ENCODE assay signal across 8 mouse cellular contexts in genomic region chr4:63417318-63417957, GRCm38 (mm10). TPM values are rescaled to one million over a fixed set of nuclear protein-coding genes. Genes with fewer than 3 reads are reported as not detected.
A peak's percentile ranks its signal among the peaks of the same experiment; 100 is the strongest.
DNase-seq lines count a peak whose midpoint lies in the region; TF ChIP-seq lines count a peak whose summit lies in the region.

No protein-coding gene starts in this region.

- TF ChIP-seq RAD21 in CH12.LX (IDR thresholded peaks at IDR 0.05; ENCODE audit: low read depth, low read length): peak; percentile 96

- peak; percentile 56 to 91 for TF ChIP-seq CTCF in CH12.LX (conservative IDR thresholded peaks at IDR 0.05 in 1 of 2, IDR thresholded peaks at IDR 0.05 in 1 of 2; ENCODE audit: low read depth in 2 of 2, low read length in 2 of 2)
- peak; percentile 84 for TF ChIP-seq CTCF in brain, embryonic 14.5 days (IDR thresholded peaks at IDR 0.05; ENCODE audit: borderline replicate concordance, extremely low read depth, insufficient read depth, insufficient read length)
- peak; percentile 69 for TF ChIP-seq CTCF in lung, adult 2 months (IDR thresholded peaks at IDR 0.05; ENCODE audit: insufficient read depth, low read length)
- TF ChIP-seq CTCF in olfactory bulb, adult 2 months (IDR thresholded peaks at IDR 0.05; ENCODE audit: insufficient read depth, low read depth, low read length): peak; percentile 78

- H3K27ac ChIP-seq in CH12.LX (ENCODE audit: insufficient read depth, low read depth): no peak overlapping the region
- H3K27ac ChIP-seq in forebrain, embryonic 10.5 days: peak overlapping the region; percentile 37
- no peak overlapping the region for H3K27ac ChIP-seq in olfactory bulb, adult 2 months (ENCODE audit: insufficient read depth, low read depth, low read length)

- no peaks in the 10 kb centered on the region for H3K27me3 ChIP-seq in CH12.LX (replicated peaks)
- no peaks in the 10 kb centered on the region for H3K27me3 ChIP-seq in forebrain, embryonic 10.5 days (ENCODE audit: poor library complexity, severe bottlenecking)

- in situ Hi-C loops in CH12.LX (cut with MboI; ENCODE audit: low pct_ligation_motif_present, low pct_unique_long_range_greater_than_20kb, low sequenced_read_pairs): loop anchor here (25.0 kb wide), 2 partner anchors 345 to 520 kb away; no protein-coding TSS in a partner anchor

- peak; percentile 82 for DNase-seq in CH12.LX (ENCODE audit: extremely low read depth)
- peak; percentile 91 for DNase-seq in brain, embryonic 14.5 days (ENCODE audit: low read depth)
- peak; percentile 86 for DNase-seq in forebrain, embryonic 10.5 days (ENCODE audit: extremely low spot score, low spot score)
- peak; percentile 90 for DNase-seq in heart, postnatal 4 days
- peak; percentile 87 for DNase-seq in layer of hippocampus, adult 11-12 months (ENCODE audit: low spot score)
- DNase-seq in lung, adult 2 months: peak; percentile 69
- peak; percentile 84 for DNase-seq in thymus, postnatal 14 days

- H3K36me3 ChIP-seq in CH12.LX (replicated peaks in 1 of 2; ENCODE audit: control insufficient read depth in 1 of 2, insufficient read depth in 1 of 2, low read length in 1 of 2): peaks cover 0 to 15% of the 10 kb centered on the region in 2 experiments
- H3K36me3 ChIP-seq in forebrain, embryonic 10.5 days (replicated peaks): peaks cover 10% of the 10 kb centered on the region

- TF ChIP-seq EP300 in CH12.LX (IDR thresholded peaks at IDR 0.05; ENCODE audit: low read length): no peak

- H3K4me1 ChIP-seq in CH12.LX (ENCODE audit: control insufficient read depth in 1 of 2, insufficient read depth in 2 of 2): peaks cover 0 to 7% of the 10 kb centered on the region in 2 experiments; a peak in 2 of 4 replicates
- peaks cover 29% of the 10 kb centered on the region for H3K4me1 ChIP-seq in forebrain, embryonic 10.5 days
- no peaks in the 10 kb centered on the region for H3K4me1 ChIP-seq in lung, adult 2 months (ENCODE audit: control insufficient read depth, insufficient read depth, low read length)
- H3K4me1 ChIP-seq in olfactory bulb, adult 2 months (ENCODE audit: control insufficient read depth, insufficient read depth, low read length): peaks cover 2% of the 10 kb centered on the region; the same call in 1 of the 2 replicates

- whole genome bisulfite sequencing in forebrain, embryonic 10.5 days: 19% methylated on average over 9 of the region's 9 CpGs
- WGBS in lung, adult 2 months: 23% methylated on average over 9 of the region's 9 CpGs
- WGBS in olfactory bulb, adult 2 months: 16% methylated on average over 9 of the region's 9 CpGs

- no peak for TF ChIP-seq POLR2A in CH12.LX (IDR thresholded peaks at IDR 0.05; ENCODE audit: low read depth, low read length)
- TF ChIP-seq POLR2A in brain, embryonic 14.5 days (IDR thresholded peaks at IDR 0.05; ENCODE audit: borderline replicate concordance, extremely low read depth, insufficient read depth, insufficient read length, poor library complexity, severe bottlenecking): no peak
- no peak for TF ChIP-seq POLR2A in lung, adult 2 months (IDR thresholded peaks at IDR 0.05; ENCODE audit: borderline replicate concordance, extremely low read depth, low read depth, low read length)
- no peak for TF ChIP-seq POLR2A in olfactory bulb, adult 2 months (IDR thresholded peaks at IDR 0.05; ENCODE audit: insufficient read depth, low read depth, low read length)

- H3K9ac ChIP-seq in CH12.LX (ENCODE audit: insufficient read depth, low read depth): no peak overlapping the region

- no peak overlapping the region for H3K4me3 ChIP-seq in CH12.LX (replicated peaks in 1 of 3; ENCODE audit: low read depth in 2 of 3, low read length in 2 of 3, poor library complexity in 1 of 3)
- H3K4me3 ChIP-seq in forebrain, embryonic 10.5 days: no peak overlapping the region
- H3K4me3 ChIP-seq in lung, adult 2 months (replicated peaks; ENCODE audit: extremely low read depth, low read depth, low read length): no peak overlapping the region
- no peak overlapping the region for H3K4me3 ChIP-seq in olfactory bulb, adult 2 months (ENCODE audit: insufficient read depth, low read depth, low read length)

- H3K79me2 ChIP-seq in CH12.LX (replicated peaks; ENCODE audit: control insufficient read depth, extremely low read depth, insufficient read depth, poor library complexity, severe bottlenecking): no peaks in the 10 kb centered on the region

- dilution Hi-C loops in CH12.LX (cut with MboI; ENCODE audit: extremely low pct_ligation_motif_present, extremely low pct_unique_long_range_greater_than_20kb, low sequenced_read_pairs): no loop called here

- H3K4me2 ChIP-seq in CH12.LX (ENCODE audit: insufficient read depth, low read depth, poor library complexity, severe bottlenecking): no peak overlapping the region

- H3K9me3 ChIP-seq in CH12.LX (replicated peaks; ENCODE audit: low read length): no peaks in the 10 kb centered on the region
- no peaks in the 10 kb centered on the region for H3K9me3 ChIP-seq in forebrain, embryonic 10.5 days

TF ChIP-seq in CH12.LX, 34 proteins besides CTCF, POLR2A, EP300 and RAD21:
- TF ChIP-seq UBTF (IDR thresholded peaks at IDR 0.05; ENCODE audit: low read depth, low read length) (no peak), MXI1 (IDR thresholded peaks at IDR 0.05; ENCODE audit: low read depth, low read length) (no peak), MAX (IDR thresholded peaks at IDR 0.05; ENCODE audit: low read length) (no peak), ETS1 (conservative IDR thresholded peaks at IDR 0.05; ENCODE audit: low read depth, low read length) (no peak), TBP (conservative IDR thresholded peaks at IDR 0.05; ENCODE audit: low read depth, low read length) (no peak), SMC3 (IDR thresholded peaks at IDR 0.05; ENCODE audit: low read depth, low read length) (peak; percentile 91), JUN (IDR thresholded peaks at IDR 0.05; ENCODE audit: insufficient read depth, low read depth, low read length) (no peak), ZNF384 (IDR thresholded peaks at IDR 0.05; ENCODE audit: low read depth, low read length) (no peak), MAZ (IDR thresholded peaks at IDR 0.05; ENCODE audit: low read depth, low read length) (no peak), MEF2A (IDR thresholded peaks at IDR 0.05; ENCODE audit: borderline replicate concordance, low read depth, low read length) (peak; percentile 57; the same call in 1 of the 2 replicates), CHD1 (IDR thresholded peaks at IDR 0.05; ENCODE audit: low read depth, low read length) (no peak), IRF4 (IDR thresholded peaks at IDR 0.05; ENCODE audit: low read depth, low read length) (peak; percentile 29; the same call in 1 of the 2 replicates), GABPA (IDR thresholded peaks at IDR 0.05; ENCODE audit: insufficient replicate concordance, low read depth, low read length) (no peak), NRF1 (IDR thresholded peaks at IDR 0.05; ENCODE audit: low read depth, low read length) (no peak), ELF1 (IDR thresholded peaks at IDR 0.05; ENCODE audit: low read depth, low read length) (peak; percentile 35; the same call in 1 of the 2 replicates), NELFE (IDR thresholded peaks at IDR 0.05; ENCODE audit: low read depth, low read length) (no peak), USF2 (conservative IDR thresholded peaks at IDR 0.05; ENCODE audit: low read depth, low read length) (no peak), POLR2AphosphoS2 (IDR thresholded peaks at IDR 0.05; ENCODE audit: low read depth, low read length) (no peak), ZC3H11A (IDR thresholded peaks at IDR 0.05; ENCODE audit: low read depth, low read length) (peak; percentile 64; the same call in 1 of the 2 replicates)

RNA-seq across cellular contexts. Expression of gene Akna, which starts 14.3 kb away (rescaled TPM):
- 19.3 and 28.0 TPM in 2 replicates for total RNA-seq in CH12.LX (2012; rRNA removed)
- total RNA-seq in CH12.LX (2014; rRNA removed): 5.1 and 6.5 TPM in 2 replicates
- 28.5 and 37.5 TPM in 2 replicates for polyA plus RNA-seq in CH12.LX (2012; ENCODE audit: insufficient read length, low read depth)
- polyA plus RNA-seq in brain, embryonic 14.5 days (2012; rRNA removed): 7.7 and 9.1 TPM in 2 replicates
- 10.2 and 13.1 TPM in 2 replicates for polyA plus RNA-seq in forebrain, embryonic 10.5 days (2016; fragmentation: Nextera tagmentation; extraction: Ambion mirVana)
- 1 to 10 TPM; 4.8 to 5.3 TPM for total RNA-seq in heart, postnatal 4 days (2021)
- 22.2 and 22.7 TPM in 2 replicates for polyA plus RNA-seq in lung, adult 2 months (2012; rRNA removed)
- not detected in 2 replicates for polyA plus RNA-seq in olfactory bulb, adult 2 months (2012; ENCODE audit: insufficient read depth, insufficient read length, low replicate concordance, missing spikeins)

RNA-seq across cellular contexts. Expression of gene Orm2, which starts 55.2 kb away (rescaled TPM):
- total RNA-seq in CH12.LX (2012; rRNA removed): not detected in 2 replicates
- total RNA-seq in CH12.LX (2014; rRNA removed): not detected in 2 replicates
- polyA plus RNA-seq in CH12.LX (2012; ENCODE audit: insufficient read length, low read depth): 0.53 TPM in 1 of 2 replicates, not detected in the other
- not detected in 2 replicates for polyA plus RNA-seq in brain, embryonic 14.5 days (2012; rRNA removed)
- polyA plus RNA-seq in forebrain, embryonic 10.5 days (2016; fragmentation: Nextera tagmentation; extraction: Ambion mirVana): not detected in 2 replicates
- total RNA-seq in heart, postnatal 4 days (2021): not detected
- 0.45 and 0.49 TPM in 2 replicates for polyA plus RNA-seq in lung, adult 2 months (2012; rRNA removed)
- polyA plus RNA-seq in olfactory bulb, adult 2 months (2012; ENCODE audit: insufficient read depth, insufficient read length, low replicate concordance, missing spikeins): not detected in 2 replicates
